ENCODE assay signal across 8 mouse cellular contexts in genomic region chr6:134920190-134921013, GRCm38 (mm10). TPM values are rescaled to one million over a fixed set of nuclear protein-coding genes. Genes with fewer than 3 reads are reported as not detected.
A peak's percentile ranks its signal among the peaks of the same experiment; 100 is the strongest.
DNase-seq lines count a peak whose midpoint lies in the region; ATAC-seq lines count a peak whose summit lies in the region.

Cdkn1b (plus strand) TSS chr6:134920401.

- peak; percentile 100 for DNase-seq in 3134 (ENCODE audit: extremely low read depth, insufficient read length, low spot score)
- DNase-seq in adrenal gland, postnatal 25 days, result peak; percentile 89
- peak; percentile 94 for DNase-seq in embryonic facial prominence, embryonic 11.5 days (ENCODE audit: low spot score)
- DNase-seq in kidney, adult 11 months, result peak; percentile 97
- peak; percentile 92 for DNase-seq in left cerebral cortex, postnatal 4 days
- peak; percentile 99 for DNase-seq in midbrain, embryonic 11.5 days (ENCODE audit: low spot score, missing footprints)
- DNase-seq in skeletal muscle tissue, adult 2 months (ENCODE audit: low read depth, low spot score), result peak; percentile 97

- intact Hi-C loops in left cerebral cortex, postnatal 4 days (cut with DNase I), result no loop called here

- no peaks in the 10 kb centered on the region; the same call in 1 of the 2 replicates for H3K4me1 ChIP-seq in embryonic facial prominence, embryonic 11.5 days (ENCODE audit: control insufficient read depth, insufficient read depth, low read length)
- H3K4me1 ChIP-seq in midbrain, embryonic 11.5 days (ENCODE audit: control insufficient read depth, insufficient read depth, low read length), result peaks cover 34% of the 10 kb centered on the region

- peak within 1 kb of the TSS; percentile 92 for H3K4me2 ChIP-seq in embryonic facial prominence, embryonic 11.5 days (ENCODE audit: low read depth, low read length)
- peak within 1 kb of the TSS; percentile 82 for H3K4me2 ChIP-seq in midbrain, embryonic 11.5 days

- peak within 1 kb of the TSS; percentile 86 for H3K27ac ChIP-seq in embryonic facial prominence, embryonic 11.5 days (replicated peaks; ENCODE audit: low read depth, low read length)
- H3K27ac ChIP-seq in midbrain, embryonic 11.5 days (ENCODE audit: low read depth, low read length), result peak within 1 kb of the TSS; percentile 89

- H3K9ac ChIP-seq in embryonic facial prominence, embryonic 11.5 days (replicated peaks; ENCODE audit: low read length), result peak within 1 kb of the TSS; percentile 84
- H3K9ac ChIP-seq in midbrain, embryonic 11.5 days (ENCODE audit: low read length), result peak within 1 kb of the TSS; percentile 79

- H3K9me3 ChIP-seq in embryonic facial prominence, embryonic 11.5 days (replicated peaks; ENCODE audit: control insufficient read depth, low read length), result no peaks in the 10 kb centered on the region
- no peaks in the 10 kb centered on the region for H3K9me3 ChIP-seq in midbrain, embryonic 11.5 days (ENCODE audit: control insufficient read depth, low read length)

- H3K27me3 ChIP-seq in embryonic facial prominence, embryonic 11.5 days (ENCODE audit: control insufficient read depth, insufficient read depth, low read length), result no peaks in the 10 kb centered on the region
- no peaks in the 10 kb centered on the region for H3K27me3 ChIP-seq in midbrain, embryonic 11.5 days (ENCODE audit: control insufficient read depth, insufficient read depth, low read length)

- WGBS in embryonic facial prominence, embryonic 11.5 days, result under 1% methylated on average over 73 of the region's 77 CpGs
- under 1% methylated on average over 77 of the region's 77 CpGs for WGBS in midbrain, embryonic 11.5 days

- peak within 1 kb of the TSS; percentile 54 for H3K4me3 ChIP-seq in embryonic facial prominence, embryonic 11.5 days (ENCODE audit: low read depth, low read length)
- peak within 1 kb of the TSS; percentile 71 for H3K4me3 ChIP-seq in midbrain, embryonic 11.5 days (ENCODE audit: low read depth, low read length)

- peak; percentile 94 for ATAC-seq in embryonic facial prominence, embryonic 11.5 days (replicated peaks; ENCODE audit: insufficient number of reproducible peaks, low FRiP score, low TSS enrichment, low read depth)
- peak; percentile 64 for ATAC-seq in granulocyte monocyte progenitor cell, adult 5-6 weeks (replicated peaks; ENCODE audit: poor library complexity, severe bottlenecking)
- peak; percentile 95 for ATAC-seq in midbrain, embryonic 11.5 days (ENCODE audit: low FRiP score)

- H3K36me3 ChIP-seq in embryonic facial prominence, embryonic 11.5 days (replicated peaks; ENCODE audit: control insufficient read depth, insufficient read depth, low read depth, low read length), result no peaks in the 10 kb centered on the region
- H3K36me3 ChIP-seq in midbrain, embryonic 11.5 days (ENCODE audit: control insufficient read depth, insufficient read depth, low read length), result no peaks in the 10 kb centered on the region

RNA-seq across cellular contexts. Expression of gene Cdkn1b, which starts in this region (rescaled TPM):
- total RNA-seq in adrenal gland, postnatal 25 days (2021), result 52.2 and 89.9 TPM in 2 replicates
- polyA plus RNA-seq in embryonic facial prominence, embryonic 11.5 days (2014; fragmentation: Nextera tagmentation; extraction: Ambion mirVana), result 18.7 and 21.2 TPM in 2 replicates
- 16.9 and 18.1 TPM in 2 replicates for total RNA-seq in granulocyte monocyte progenitor cell, adult 5-6 weeks (2014; fragmentation: Nextera tagmentation)
- 38.5 and 38.7 TPM in 2 replicates for total RNA-seq in granulocyte monocyte progenitor cell, adult 5-6 weeks (2017)
- total RNA-seq in left cerebral cortex, postnatal 4 days (2021), result 10 to 100 TPM; 55.5 to 62.2 TPM
- 27.8 and 28.0 TPM in 2 replicates for polyA plus RNA-seq in midbrain, embryonic 11.5 days (2014; fragmentation: Nextera tagmentation; extraction: Ambion mirVana)

Comparison
In these comparisons a context has a peak if more than half of its experiments do, and no peak if none do; other contexts are left out.
1. Peak in every context shown above with its lines: DNase-seq, ATAC-seq, H3K4me3 ChIP-seq and H3K27ac ChIP-seq.